Mouse (Mus musculus): ENCODE data around the gene Ghitm.
A peak's percentile ranks its signal among the peaks of the same experiment; 100 is the strongest.
"Not testable (repeated sequence)": the region's sequence is repeated elsewhere in the genome, so short reads cannot be mapped to it uniquely, and the experiment has no call there.

Ghitm gene

DNA sequence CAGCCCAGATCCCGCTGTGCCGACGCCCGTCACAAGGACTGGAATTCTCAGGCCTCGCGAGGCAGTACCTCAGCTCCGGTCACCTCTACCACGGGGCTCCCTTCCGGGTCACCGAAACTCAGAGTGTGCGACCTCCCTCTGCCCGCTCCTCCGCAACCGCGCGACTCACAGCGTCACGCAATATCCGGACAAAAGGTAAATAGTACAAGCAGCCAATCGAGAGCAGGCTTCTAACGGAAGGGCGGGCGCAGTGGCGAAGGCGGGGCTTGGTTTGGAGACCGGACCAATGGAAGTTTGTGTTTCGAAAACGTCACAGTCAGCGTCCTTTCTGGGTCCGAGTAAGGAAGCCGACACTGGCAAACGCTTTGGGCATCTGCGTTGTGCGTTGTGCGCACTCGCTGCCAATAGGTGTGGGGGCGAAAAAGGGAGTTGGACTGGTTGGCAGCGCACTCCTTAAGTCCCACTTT is at the start of gene Ghitm:
Gene Ghitm, minus strand, starts transcription at position 146 of the 467 bp plus-strand sequence.
- ATAC-seq (ENCODE audit: insufficient number of reproducible peaks, low FRiP score, low TSS enrichment): peak; percentile 99

GRCm38 (mm10) chr14:37184871-37185270 is 49.8 kb upstream of the Ghitm start:
- no peak for ATAC-seq (ENCODE audit: insufficient number of reproducible peaks, low FRiP score, low TSS enrichment)

GRCm38 (mm10) chr14:37174484-37174883 is 39.4 kb upstream of the Ghitm start:
- no peak for ATAC-seq (ENCODE audit: insufficient number of reproducible peaks, low FRiP score, low TSS enrichment)

DNA sequence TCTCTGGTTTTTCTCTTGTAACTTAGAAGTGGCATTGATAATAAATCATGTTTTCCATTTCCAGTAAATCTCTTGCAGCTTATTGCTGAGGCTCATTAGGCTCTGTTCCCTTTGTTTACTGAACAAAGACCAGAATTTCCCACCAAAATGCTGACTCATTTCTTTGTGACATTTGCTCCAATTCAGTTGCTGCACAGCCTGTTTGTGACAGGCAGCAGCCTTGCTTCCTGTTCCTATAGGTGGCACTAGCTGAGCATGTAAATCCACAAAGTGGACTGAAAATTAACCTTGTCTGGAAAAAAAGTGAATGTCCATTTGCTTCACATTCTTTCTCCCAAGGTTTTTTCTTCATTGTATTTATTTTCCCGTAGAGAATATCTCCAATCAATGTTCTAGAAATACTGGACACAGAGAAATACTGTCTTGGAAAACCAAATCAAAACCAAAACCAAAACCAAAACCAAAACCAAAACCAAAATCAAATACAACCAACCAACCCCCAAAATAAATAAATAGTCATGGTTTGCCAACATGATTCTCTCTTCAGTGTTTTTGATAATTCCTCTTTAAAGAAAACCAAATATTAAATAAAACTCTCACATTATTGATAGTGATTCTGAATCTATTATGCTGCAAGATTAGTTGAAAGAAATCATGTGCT is 30.3 kb upstream of the Ghitm start:
- ATAC-seq (ENCODE audit: insufficient number of reproducible peaks, low FRiP score, low TSS enrichment): no peak

DNA sequence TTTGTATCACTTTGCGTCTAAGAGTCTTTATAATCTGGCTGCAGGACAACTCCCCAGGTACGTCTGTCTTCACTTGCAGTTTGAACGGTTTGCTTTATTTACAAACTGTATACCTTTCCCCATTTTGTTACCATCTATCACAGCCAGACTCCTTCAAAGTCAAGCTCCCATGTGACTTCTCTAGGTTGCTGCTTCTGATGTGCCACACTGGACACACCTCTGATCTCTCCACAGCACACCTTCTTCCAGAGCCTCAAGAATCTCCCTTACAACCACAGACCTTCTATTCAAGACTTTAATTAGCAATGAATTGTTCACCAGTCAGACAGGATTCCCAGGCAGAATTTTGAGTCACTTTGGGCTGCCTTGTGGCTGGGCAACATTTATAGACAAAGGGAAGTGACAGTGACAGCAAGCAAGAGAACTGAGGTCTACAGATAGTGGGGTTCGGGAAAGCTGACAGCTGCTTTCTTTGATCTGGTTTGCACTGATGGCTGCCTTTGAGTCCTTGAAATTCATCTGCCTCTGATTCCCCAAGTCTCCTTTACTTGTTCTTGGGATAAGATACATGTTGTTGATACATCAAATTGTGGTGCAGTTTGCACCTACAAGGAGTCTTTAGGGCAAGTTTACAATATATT is 29.4 kb upstream of the Ghitm start:
- no peak for ATAC-seq (ENCODE audit: insufficient number of reproducible peaks, low FRiP score, low TSS enrichment)

DNA sequence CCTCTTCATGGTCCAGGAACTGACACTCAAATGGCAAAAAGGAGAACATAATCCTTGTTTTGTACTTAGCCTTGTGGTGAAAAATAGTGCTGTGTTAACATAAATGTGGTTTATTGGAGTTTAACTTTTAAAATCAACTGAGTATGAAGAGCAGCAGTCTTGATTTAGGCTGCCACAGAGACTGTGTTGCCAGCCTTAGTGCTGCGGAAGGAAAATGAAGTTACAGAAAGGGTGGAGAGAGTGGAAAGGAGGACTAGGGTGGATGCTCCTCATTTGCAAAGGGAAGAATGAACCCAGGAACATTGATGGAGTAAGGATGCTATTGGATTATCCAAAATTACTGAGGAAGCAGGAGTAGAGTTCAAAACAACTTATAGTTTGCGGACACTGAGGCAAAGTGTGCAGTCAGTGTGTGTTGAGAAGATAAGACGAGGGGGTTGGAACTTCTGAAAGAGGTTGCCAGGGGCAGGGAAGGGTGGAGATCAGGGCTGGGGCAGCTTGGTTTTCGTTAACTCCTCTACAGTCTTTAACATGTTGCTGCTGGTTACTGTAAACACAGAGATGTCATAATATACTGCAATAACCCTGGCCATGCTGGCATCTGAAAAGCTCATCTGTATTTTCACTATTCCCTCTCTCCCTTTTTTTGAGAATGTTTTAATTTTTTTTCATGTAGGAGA is 28.3 kb upstream of the Ghitm start:
- no peak for ATAC-seq (ENCODE audit: insufficient number of reproducible peaks, low FRiP score, low TSS enrichment)

DNA sequence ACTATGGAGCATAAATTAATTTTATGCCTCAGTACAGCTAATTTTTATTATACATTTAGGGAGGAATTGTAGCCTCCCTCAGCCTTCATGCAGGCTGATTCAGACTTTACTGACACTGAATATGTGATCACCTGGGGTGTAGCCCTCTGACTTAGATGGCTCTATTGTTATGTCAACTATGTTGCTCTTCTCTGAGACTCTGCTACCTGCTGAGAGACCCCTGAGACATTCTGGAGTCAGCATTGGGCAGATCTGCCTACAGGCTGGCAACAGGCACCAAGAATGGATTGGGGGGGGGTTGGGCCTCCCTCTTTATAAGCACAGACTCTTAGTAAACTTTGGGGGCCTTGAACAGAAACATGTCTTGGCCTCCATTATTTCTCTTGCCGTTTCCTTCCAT is 19.3 kb upstream of the Ghitm start:
- no peak for ATAC-seq (ENCODE audit: insufficient number of reproducible peaks, low FRiP score, low TSS enrichment)

GRCm38 (mm10) chr14:37139051-37139710 is 4.1 kb upstream of the Ghitm start:
- no peak for ATAC-seq (ENCODE audit: insufficient number of reproducible peaks, low FRiP score, low TSS enrichment)

GRCm38 (mm10) chr14:37137596-37137995 is 2.5 kb upstream of the Ghitm start:
- not testable (repeated sequence) for ATAC-seq (ENCODE audit: insufficient number of reproducible peaks, low FRiP score, low TSS enrichment)

- no peak for ATAC-seq (ENCODE audit: insufficient number of reproducible peaks, low FRiP score, low TSS enrichment)
Observed at GRCm38 (mm10) chr14:37136110-37136509, 1.0 kb upstream of the Ghitm start.

- ATAC-seq (ENCODE audit: insufficient number of reproducible peaks, low FRiP score, low TSS enrichment): 0 out of 2 replicates have a peak, but pooled peaks have one; percentile 16
Observed at GRCm38 (mm10) chr14:37135671-37136070, 599 bp upstream of the Ghitm start.

GRCm38 (mm10) chr14:37134304-37135126 is 557 bp downstream of the Ghitm start:
- ATAC-seq (ENCODE audit: insufficient number of reproducible peaks, low FRiP score, low TSS enrichment): peak; percentile 12

GRCm38 (mm10) chr14:37127652-37128051 is 7.4 kb downstream of the Ghitm start:
- no peak for ATAC-seq (ENCODE audit: insufficient number of reproducible peaks, low FRiP score, low TSS enrichment)

GRCm38 (mm10) chr14:37119233-37119632 is 15.8 kb downstream of the Ghitm start:
- no peak for ATAC-seq (ENCODE audit: insufficient number of reproducible peaks, low FRiP score, low TSS enrichment)

GRCm38 (mm10) chr14:37113922-37114321 is 21.1 kb downstream of the Ghitm start, which contains the start of gene 2610528A11Rik:
TSS of gene 2610528A11Rik (minus strand) at chr14:37114022.
- no peak for ATAC-seq (ENCODE audit: insufficient number of reproducible peaks, low FRiP score, low TSS enrichment)

DNA sequence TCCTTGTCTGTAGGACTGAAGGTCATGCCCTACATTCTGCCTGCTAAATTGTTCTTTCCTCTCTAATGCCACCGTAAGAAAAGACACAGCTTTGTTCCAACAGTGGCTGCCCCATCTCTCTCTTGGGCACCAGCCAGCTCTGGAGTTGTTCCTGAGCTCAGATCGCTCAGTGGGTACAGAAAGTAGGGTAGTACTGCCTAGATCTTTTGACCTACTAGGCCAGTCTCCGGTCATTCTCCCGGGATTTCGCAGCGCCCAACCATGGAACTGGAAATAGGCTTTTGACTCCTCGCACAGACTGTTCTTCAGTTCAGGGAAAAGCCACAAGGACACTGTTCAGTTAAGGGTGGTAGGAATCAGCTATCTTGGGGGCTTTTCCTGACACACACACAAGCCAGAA is 22.1 kb downstream of the Ghitm start:
- ATAC-seq (ENCODE audit: insufficient number of reproducible peaks, low FRiP score, low TSS enrichment): no peak

- no peak for ATAC-seq (ENCODE audit: insufficient number of reproducible peaks, low FRiP score, low TSS enrichment)
Observed at GRCm38 (mm10) chr14:37111371-37111770, 23.7 kb downstream of the Ghitm start.

GRCm38 (mm10) chr14:37110456-37110855 is 24.6 kb downstream of the Ghitm start:
- ATAC-seq (ENCODE audit: insufficient number of reproducible peaks, low FRiP score, low TSS enrichment): no peak

DNA sequence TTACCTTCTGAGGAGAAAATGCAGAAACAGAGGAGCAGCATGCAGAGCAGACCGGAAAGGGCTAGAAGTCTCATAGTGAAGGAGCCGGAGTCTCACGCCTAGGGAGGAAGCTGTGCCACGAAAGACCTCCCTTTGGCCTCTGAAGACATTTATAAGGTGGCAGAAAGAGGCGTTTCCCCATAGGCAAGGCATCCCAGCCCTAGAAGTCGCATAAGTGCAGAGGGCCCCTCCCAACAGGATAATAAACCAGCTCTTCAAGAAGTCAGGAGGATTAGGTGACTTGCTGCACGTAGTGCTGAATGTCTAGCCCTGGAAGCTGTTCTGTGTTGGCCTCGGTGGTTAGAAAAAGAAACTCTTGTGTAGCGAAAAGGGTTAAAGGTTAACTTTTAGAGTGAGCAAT is 25.1 kb downstream of the Ghitm start:
- ATAC-seq (ENCODE audit: insufficient number of reproducible peaks, low FRiP score, low TSS enrichment): no peak

GRCm38 (mm10) chr14:37109460-37109859 is 25.6 kb downstream of the Ghitm start:
- no peak for ATAC-seq (ENCODE audit: insufficient number of reproducible peaks, low FRiP score, low TSS enrichment)
